Mouse (Mus musculus) monocyte, adult 2 months (primary cell): ENCODE measurements around the gene Rbpms2.
"Not testable (repeated sequence)": the region's sequence is repeated elsewhere in the genome, so short reads cannot be mapped to it uniquely, and the experiment has no call there.

Source experiments
- DNase-seq, 2 experiments: peaks; one replicate each; pipeline ENCODE4 v3.0.0; 2022; ENCODE audit warnings: low spot score in 2 of 2, low read depth in 1 of 2

The Rbpms2 gene

GRCm38 (mm10) chr9:65619311-65619710 lies 10.1 kb upstream of the Rbpms2 start:
- no peak for DNase-seq

- no peak for DNase-seq
Observed at GRCm38 (mm10) chr9:65621196-65621595, 8.3 kb upstream of the Rbpms2 start.

- no peak for DNase-seq
Observed at GRCm38 (mm10) chr9:65621666-65622065, 7.8 kb upstream of the Rbpms2 start.

GRCm38 (mm10) chr9:65622826-65623225 lies 6.6 kb upstream of the Rbpms2 start:
- no peak for DNase-seq

GRCm38 (mm10) chr9:65624266-65624665 lies 5.2 kb upstream of the Rbpms2 start:
- no peak for DNase-seq

GRCm38 (mm10) chr9:65629767-65630630 lies 551 bp downstream of the Rbpms2 start:
- no peak for DNase-seq

- DNase-seq = no peak
Observed at GRCm38 (mm10) chr9:65630631-65631353, 1.3 kb downstream of the Rbpms2 start.

- no peak for DNase-seq
Observed at GRCm38 (mm10) chr9:65631354-65632021, 2.0 kb downstream of the Rbpms2 start.

- DNase-seq = no peak
Observed at GRCm38 (mm10) chr9:65635766-65636165, 6.3 kb downstream of the Rbpms2 start.

GRCm38 (mm10) chr9:65636926-65637325 lies 7.5 kb downstream of the Rbpms2 start:
- DNase-seq = no peak

- DNase-seq = no peak
Observed at GRCm38 (mm10) chr9:65639065-65639464, 9.6 kb downstream of the Rbpms2 start.

GRCm38 (mm10) chr9:65640838-65641410 lies 11.5 kb downstream of the Rbpms2 start:
- DNase-seq = no peak

- DNase-seq = no peak
Observed at GRCm38 (mm10) chr9:65641446-65642052, 12.1 kb downstream of the Rbpms2 start.

- no peak for DNase-seq
Observed at GRCm38 (mm10) chr9:65642546-65642945, 13.1 kb downstream of the Rbpms2 start.

GRCm38 (mm10) chr9:65644960-65645359 lies 15.5 kb downstream of the Rbpms2 start:
- no peak for DNase-seq

GRCm38 (mm10) chr9:65645984-65646383 lies 16.5 kb downstream of the Rbpms2 start:
- no peak for DNase-seq

GRCm38 (mm10) chr9:65646782-65647181 lies 17.3 kb downstream of the Rbpms2 start:
- no peak for DNase-seq

GRCm38 (mm10) chr9:65648730-65649129 lies 19.3 kb downstream of the Rbpms2 start:
- DNase-seq = no peak

- DNase-seq = no peak
Observed at GRCm38 (mm10) chr9:65649997-65650396, 20.5 kb downstream of the Rbpms2 start.

GRCm38 (mm10) chr9:65651957-65652356 lies 22.5 kb downstream of the Rbpms2 start:
- DNase-seq = not testable (repeated sequence)

- no peak for DNase-seq
Observed at GRCm38 (mm10) chr9:65653741-65654140, 24.3 kb downstream of the Rbpms2 start.
